Comparison of ENCODE assay signal across 8 mouse cellular contexts in genomic region chr7:119860971-119861334, GRCm38 (mm10). TPM values are rescaled to one million over a fixed set of nuclear protein-coding genes. Genes with fewer than 3 reads are reported as not detected.
A peak's percentile ranks its signal among the peaks of the same experiment; 100 is the strongest.
DNase-seq lines count a peak whose midpoint lies in the region; ATAC-seq and TF ChIP-seq lines count a peak whose summit lies in the region.

No protein-coding gene starts in this region.

- no peak for TF ChIP-seq CTCF in ES-Bruce4 (IDR thresholded peaks at IDR 0.05; ENCODE audit: low read depth, low read length)

- TF ChIP-seq POLR2A in ES-Bruce4 (IDR thresholded peaks at IDR 0.05; ENCODE audit: insufficient read depth, low read length), result no peak

- TF ChIP-seq EP300 in ES-Bruce4 (IDR thresholded peaks at IDR 0.05; ENCODE audit: insufficient read depth, low read depth, low read length), result no peak

- H3K4me3 ChIP-seq in hindbrain, embryonic 10.5 days, result no peak overlapping the region
- H3K4me3 ChIP-seq in hindbrain, embryonic 16.5 days (ENCODE audit: low read length), result no peak overlapping the region
- no peak overlapping the region for H3K4me3 ChIP-seq in ES-Bruce4 (ENCODE audit: low read depth, low read length)
- no peak overlapping the region for H3K4me3 ChIP-seq in intestine, embryonic 16.5 days (ENCODE audit: low read length)

- no peaks in the 10 kb centered on the region for H3K9me3 ChIP-seq in hindbrain, embryonic 10.5 days
- no peaks in the 10 kb centered on the region for H3K9me3 ChIP-seq in hindbrain, embryonic 16.5 days (ENCODE audit: control insufficient read depth, low read length)
- H3K9me3 ChIP-seq in ES-Bruce4 (replicated peaks; ENCODE audit: control insufficient read depth, insufficient read depth, low read length, poor library complexity, severe bottlenecking), result no peaks in the 10 kb centered on the region
- H3K9me3 ChIP-seq in intestine, embryonic 16.5 days (ENCODE audit: control insufficient read depth, low read length), result no peaks in the 10 kb centered on the region

- H3K4me2 ChIP-seq in hindbrain, embryonic 16.5 days (ENCODE audit: low read length), result no peak overlapping the region
- no peak overlapping the region for H3K4me2 ChIP-seq in intestine, embryonic 16.5 days (ENCODE audit: low read depth, low read length)

- H3K4me1 ChIP-seq in hindbrain, embryonic 10.5 days (replicated peaks), result peaks cover 36% of the 10 kb centered on the region
- peaks cover 9% of the 10 kb centered on the region for H3K4me1 ChIP-seq in hindbrain, embryonic 16.5 days (ENCODE audit: control insufficient read depth, insufficient read depth, low read depth, low read length)
- H3K4me1 ChIP-seq in ES-Bruce4 (ENCODE audit: control insufficient read depth, insufficient read depth, low read length), result peaks cover 2% of the 10 kb centered on the region
- H3K4me1 ChIP-seq in intestine, embryonic 16.5 days (ENCODE audit: control insufficient read depth, insufficient read depth, low read length), result peaks cover 20% of the 10 kb centered on the region

- no peak for ATAC-seq in hindbrain, embryonic 16.5 days
- peak; percentile 69 for ATAC-seq in intestine, embryonic 16.5 days

- no peak overlapping the region for H3K9ac ChIP-seq in hindbrain, embryonic 16.5 days (ENCODE audit: low read depth, low read length)
- H3K9ac ChIP-seq in ES-Bruce4 (ENCODE audit: low read depth, poor library complexity, severe bottlenecking), result no peak overlapping the region
- no peak overlapping the region for H3K9ac ChIP-seq in intestine, embryonic 16.5 days (ENCODE audit: low read depth, low read length)

- H3K27ac ChIP-seq in hindbrain, embryonic 10.5 days, result peak overlapping the region; percentile 79; the same call in 1 of the 2 replicates
- no peak overlapping the region for H3K27ac ChIP-seq in hindbrain, embryonic 16.5 days (ENCODE audit: low read depth, low read length)
- peak overlapping the region; percentile 100 for H3K27ac ChIP-seq in ES-Bruce4 (ENCODE audit: insufficient read depth, low read length)
- H3K27ac ChIP-seq in intestine, embryonic 16.5 days (ENCODE audit: low read length), result 0 out of 2 replicates have a peak overlapping the region, but pooled peaks have one; percentile 53

- no peaks in the 10 kb centered on the region for H3K27me3 ChIP-seq in hindbrain, embryonic 10.5 days (ENCODE audit: insufficient read depth, poor library complexity, severe bottlenecking)
- no peaks in the 10 kb centered on the region for H3K27me3 ChIP-seq in hindbrain, embryonic 16.5 days (replicated peaks; ENCODE audit: control insufficient read depth, insufficient read depth, low read length)
- H3K27me3 ChIP-seq in ES-Bruce4 (ENCODE audit: control insufficient read depth, insufficient read depth, low read length, poor library complexity, severe bottlenecking), result no peaks in the 10 kb centered on the region
- no peaks in the 10 kb centered on the region for H3K27me3 ChIP-seq in intestine, embryonic 16.5 days (replicated peaks; ENCODE audit: control insufficient read depth, insufficient read depth, low read length)

- peaks cover 35% of the 10 kb centered on the region for H3K36me3 ChIP-seq in hindbrain, embryonic 10.5 days
- 0 out of 2 replicates have a peak, but pooled peaks cover 4% of the 10 kb centered on the region for H3K36me3 ChIP-seq in hindbrain, embryonic 16.5 days (ENCODE audit: control insufficient read depth, insufficient read depth, low read length)
- H3K36me3 ChIP-seq in ES-Bruce4 (ENCODE audit: control insufficient read depth, insufficient read depth, low read length, poor library complexity, severe bottlenecking), result peaks cover 7% of the 10 kb centered on the region; the same call in 1 of the 2 replicates
- H3K36me3 ChIP-seq in intestine, embryonic 16.5 days (ENCODE audit: control insufficient read depth, insufficient read depth, low read length), result 0 out of 2 replicates have a peak, but pooled peaks cover 5% of the 10 kb centered on the region

- DNase-seq in hindbrain, embryonic 10.5 days (ENCODE audit: low spot score), result no peak
- DNase-seq in CD4-positive helper T cell, adult 2 months (ENCODE audit: low read depth, low spot score), result peak; percentile 15
- DNase-seq in B cell, adult 2 months, result no peak
- DNase-seq in retina, postnatal 1 day, result no peak
- DNase-seq in thymus, postnatal 25 days, result no peak

RNA-seq across cellular contexts. Expression of gene Lyrm1, which starts 34.7 kb away (rescaled TPM):
- 12.0 and 14.3 TPM in 2 replicates for polyA plus RNA-seq in hindbrain, embryonic 10.5 days (2016; fragmentation: Nextera tagmentation; extraction: Ambion mirVana)
- polyA plus RNA-seq in hindbrain, embryonic 16.5 days (2015; fragmentation: Nextera tagmentation; extraction: Ambion mirVana), result 19.2 and 21.0 TPM in 2 replicates
- 7.2 and 8.7 TPM in 2 replicates for polyA plus RNA-seq in ES-Bruce4 (2011; ENCODE audit: insufficient read depth, insufficient read length, low read depth, missing spikeins)
- polyA plus RNA-seq in intestine, embryonic 16.5 days (2015; fragmentation: Nextera tagmentation; extraction: Ambion mirVana), result 10.3 and 10.7 TPM in 2 replicates

RNA-seq across cellular contexts. Expression of gene Dcun1d3, which starts 35.1 kb away (rescaled TPM):
- 11.4 and 14.7 TPM in 2 replicates for polyA plus RNA-seq in hindbrain, embryonic 10.5 days (2016; fragmentation: Nextera tagmentation; extraction: Ambion mirVana)
- 15.2 and 18.5 TPM in 2 replicates for polyA plus RNA-seq in hindbrain, embryonic 16.5 days (2015; fragmentation: Nextera tagmentation; extraction: Ambion mirVana)
- 31.2 and 37.9 TPM in 2 replicates for polyA plus RNA-seq in ES-Bruce4 (2011; ENCODE audit: insufficient read depth, insufficient read length, low read depth, missing spikeins)
- polyA plus RNA-seq in intestine, embryonic 16.5 days (2015; fragmentation: Nextera tagmentation; extraction: Ambion mirVana), result 13.1 and 13.9 TPM in 2 replicates
